Mouse (Mus musculus) heart, adult 9 months (tissue): ENCODE results near the gene Hbp1.
A peak's percentile ranks its signal among the peaks of the same experiment; 100 is the strongest.

Source experiments
- DNase-seq, 2 experiments: peaks; one replicate each; pipeline ENCODE4 v3.0.0; 2022; ENCODE audit warnings: low spot score in 2 of 2

Gene Hbp1

DNA sequence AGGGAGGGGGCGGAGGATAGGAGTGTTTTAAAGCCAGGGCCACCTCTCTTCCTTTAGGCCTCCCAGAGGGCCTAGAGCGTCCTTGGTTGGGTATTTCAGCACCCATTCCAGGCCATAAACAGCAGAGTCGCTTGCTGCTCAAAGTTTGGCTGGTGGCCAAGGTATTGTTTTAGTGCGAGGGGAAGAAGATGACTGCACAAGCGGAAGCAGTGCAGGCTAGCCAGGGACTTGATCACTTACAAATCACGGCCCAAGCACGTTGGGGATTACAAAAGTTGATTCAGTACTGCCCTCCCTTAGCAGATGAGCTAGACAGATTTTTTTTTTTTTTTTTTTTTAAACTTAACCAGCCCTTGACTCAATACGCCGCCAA, 310 bp upstream of the Hbp1 start:
- DNase-seq: no peak

DNA sequence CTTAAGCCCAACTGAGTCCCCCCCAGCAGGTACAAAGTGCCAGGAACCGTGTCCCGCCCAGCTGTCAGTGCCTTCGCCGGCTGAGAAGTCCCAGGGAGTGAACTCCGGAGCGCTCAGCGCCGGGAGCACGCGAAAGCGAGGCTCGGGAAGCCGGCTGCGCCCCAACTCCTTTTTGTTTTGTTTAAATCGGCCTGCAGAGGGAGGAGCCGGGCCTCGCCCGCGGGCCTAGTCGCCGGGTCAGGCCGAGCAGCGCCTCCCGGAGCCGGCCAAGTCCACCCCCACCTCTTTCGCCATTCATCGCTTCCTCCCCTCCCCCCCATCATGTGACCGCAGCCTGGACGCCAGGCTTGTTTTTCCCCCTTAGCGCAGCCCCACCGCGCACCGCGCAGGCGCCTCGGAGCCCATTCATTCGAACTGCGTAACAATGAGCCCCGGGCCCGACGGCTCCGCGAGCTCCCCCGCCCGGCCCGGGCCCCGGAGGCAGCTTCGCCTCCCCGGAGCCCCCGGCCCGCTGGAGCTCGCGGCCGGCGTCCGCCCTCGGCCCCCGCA, 1.1 kb downstream of the Hbp1 start:
- peak; percentile 91 for DNase-seq

DNA sequence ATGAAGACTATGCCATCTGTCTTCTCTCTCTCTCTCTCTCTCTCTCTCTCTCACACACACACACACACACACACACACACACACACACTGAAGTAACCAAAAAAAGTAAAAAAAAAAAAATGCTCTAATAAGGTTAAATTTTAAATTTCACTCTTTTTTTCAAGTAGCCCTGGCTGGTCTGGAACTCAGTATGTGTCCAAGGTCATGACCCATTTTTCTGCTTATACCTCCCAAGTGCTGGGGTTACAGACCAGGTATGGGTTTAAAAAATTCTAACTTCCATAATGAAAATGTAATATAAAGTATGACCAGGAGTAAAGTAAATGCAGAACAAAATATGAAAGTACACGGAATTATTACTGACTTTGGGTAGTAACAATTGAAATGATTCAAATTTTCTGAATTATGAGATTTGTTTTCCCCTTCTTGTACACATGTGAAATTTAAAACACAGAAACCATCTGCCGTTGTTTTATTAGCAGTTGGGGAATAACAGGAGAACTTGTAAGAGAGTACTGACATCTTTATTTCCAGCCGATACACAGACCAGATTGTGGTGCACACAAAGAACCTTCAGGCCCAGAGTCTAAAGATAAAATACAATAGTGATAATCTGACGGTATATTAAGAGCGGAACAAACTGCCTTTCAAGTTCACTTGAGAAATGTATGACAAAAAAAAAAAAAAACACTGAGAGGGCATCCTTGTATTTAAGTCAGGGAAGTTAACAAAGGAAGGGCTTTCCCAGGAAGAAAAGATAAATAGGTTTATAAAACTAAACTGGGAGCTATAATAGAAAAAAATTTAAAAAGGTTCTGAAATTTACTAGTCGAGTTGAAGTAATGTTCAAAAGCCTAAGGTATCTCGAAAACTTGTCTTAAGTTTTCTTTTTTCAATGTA, 2.0 kb downstream of the Hbp1 start:
- no peak for DNase-seq

DNA sequence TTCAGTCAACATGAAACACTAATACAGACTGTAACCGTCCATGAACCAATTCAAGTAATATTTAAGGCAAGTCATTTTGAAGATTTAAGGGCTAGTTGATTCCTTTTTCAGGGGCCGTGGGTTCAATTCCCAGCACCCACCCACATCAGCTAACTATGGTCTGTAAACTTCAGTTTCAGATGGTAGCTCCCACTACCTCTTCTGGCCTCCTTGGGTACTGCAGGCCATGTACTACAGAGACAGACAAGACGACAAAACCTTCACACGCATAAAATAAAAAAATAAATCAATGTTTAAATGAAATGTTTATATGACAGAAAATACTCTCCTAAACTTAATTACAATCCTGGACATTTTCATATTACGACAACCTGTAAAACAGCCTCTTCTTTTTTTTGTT, 2.9 kb downstream of the Hbp1 start:
- DNase-seq: no peak

DNA sequence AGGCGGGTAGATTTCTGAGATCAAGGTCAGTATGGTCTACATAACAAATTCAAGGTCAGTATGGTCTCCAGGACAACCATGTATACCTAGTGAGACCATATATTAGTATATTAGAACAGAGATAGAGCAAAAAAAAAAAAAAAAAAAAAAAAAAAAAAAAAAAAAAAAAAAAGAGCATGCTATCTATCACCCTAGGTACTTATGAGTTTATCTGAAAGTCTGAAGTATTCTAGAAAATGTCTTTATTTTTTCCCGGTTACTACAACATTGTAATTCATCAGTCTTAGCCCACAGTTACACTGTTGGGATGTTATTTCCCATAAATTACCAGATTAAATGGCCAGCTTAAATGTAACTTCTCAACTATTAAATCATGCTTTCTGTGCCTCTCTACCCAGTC, 5.9 kb downstream of the Hbp1 start:
- DNase-seq: no peak

DNA sequence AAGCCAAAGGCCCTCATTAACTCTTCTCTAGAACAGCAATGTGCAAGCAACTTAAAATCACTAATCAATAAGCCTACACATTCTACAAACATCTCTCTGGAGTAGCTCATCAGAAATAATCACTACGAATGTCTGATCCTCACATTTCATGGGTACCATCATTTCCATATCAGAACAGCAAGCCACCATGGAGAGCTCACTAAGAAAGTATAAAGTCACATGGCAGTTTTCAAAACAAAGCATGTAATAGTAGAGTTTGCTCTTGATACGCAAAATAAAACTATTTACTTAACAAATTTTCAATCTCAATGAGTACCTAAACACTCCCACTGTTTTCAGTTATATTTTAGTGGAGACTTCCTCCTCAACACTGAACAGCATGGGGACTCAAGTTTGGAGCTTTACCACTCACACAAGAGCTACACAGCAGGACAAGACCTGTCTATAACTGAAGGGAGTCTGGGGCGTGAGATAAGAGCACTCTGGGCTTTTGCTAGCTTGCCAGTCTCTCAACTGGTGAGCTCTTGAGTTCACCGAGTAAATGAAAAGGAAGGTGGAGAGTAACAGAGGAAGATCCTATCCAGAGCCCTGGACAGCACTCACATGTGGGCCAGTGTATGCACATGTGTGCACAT, 7.2 kb downstream of the Hbp1 start:
- DNase-seq: no peak

DNA sequence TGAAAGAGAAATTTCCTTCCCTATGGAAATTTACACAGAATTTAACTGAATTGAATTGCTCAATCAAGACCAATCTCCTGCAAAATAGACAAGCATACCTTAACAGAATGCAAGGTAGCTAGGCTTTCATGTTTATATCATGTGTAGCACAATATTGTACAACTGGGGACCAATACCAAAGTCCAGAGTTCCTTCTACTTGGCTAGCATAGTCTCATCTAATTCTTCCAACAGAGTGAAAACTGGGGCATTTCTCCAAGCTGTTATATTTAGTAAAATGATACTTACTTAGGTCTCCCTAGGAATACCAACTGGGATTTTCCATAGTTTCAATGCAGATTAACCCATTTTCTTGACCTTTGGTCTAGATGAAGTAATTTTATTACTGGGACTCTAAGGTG, 11.3 kb downstream of the Hbp1 start:
- no peak for DNase-seq

DNA sequence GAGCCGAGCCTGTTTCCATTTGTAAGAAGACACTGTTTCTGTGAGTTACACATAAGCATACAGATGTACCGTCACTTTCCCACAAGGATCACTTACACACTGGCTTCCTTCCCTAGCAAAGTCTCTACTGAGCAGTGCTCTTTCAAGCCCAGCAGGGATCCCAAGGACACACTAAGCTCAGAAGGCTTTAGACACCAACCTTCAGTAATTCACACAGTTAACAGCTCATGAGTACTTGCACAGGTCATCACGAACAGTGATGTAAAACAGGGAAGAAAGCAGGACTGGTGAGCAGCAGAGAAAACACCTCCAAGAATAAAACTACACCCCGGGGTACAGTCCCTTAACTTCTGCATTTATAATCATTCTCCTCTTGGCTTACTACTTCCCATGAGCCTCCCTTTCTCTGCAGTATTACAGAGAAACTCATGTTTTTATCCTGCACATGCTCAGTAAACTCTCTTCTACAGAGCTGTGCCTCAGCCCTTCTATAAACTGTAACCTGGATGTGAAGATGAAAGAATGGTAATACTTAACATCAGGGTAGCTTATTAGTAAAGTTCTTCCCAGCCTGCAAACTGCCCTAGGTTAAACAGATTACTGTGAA, 11.8 kb downstream of the Hbp1 start:
- DNase-seq: no peak

DNA sequence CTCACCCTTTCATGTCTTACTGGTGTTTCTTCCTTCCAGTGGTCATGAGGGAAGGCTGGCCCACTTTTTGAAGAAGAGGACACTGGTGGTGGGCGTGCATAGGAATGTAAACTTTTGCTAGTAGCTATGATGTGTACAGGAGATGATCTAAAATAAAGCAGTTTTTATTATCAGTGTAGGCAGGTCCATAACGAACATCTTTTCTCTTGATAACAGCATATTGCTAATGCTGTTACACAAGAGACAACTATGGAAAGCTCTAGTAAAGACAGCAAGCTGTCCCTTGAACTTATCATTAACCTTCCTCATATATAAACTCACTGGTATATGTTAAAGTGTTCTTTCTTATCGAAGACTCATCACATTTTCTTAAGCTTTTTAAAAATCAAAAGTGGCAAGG, 12.7 kb downstream of the Hbp1 start:
- DNase-seq: no peak

DNA sequence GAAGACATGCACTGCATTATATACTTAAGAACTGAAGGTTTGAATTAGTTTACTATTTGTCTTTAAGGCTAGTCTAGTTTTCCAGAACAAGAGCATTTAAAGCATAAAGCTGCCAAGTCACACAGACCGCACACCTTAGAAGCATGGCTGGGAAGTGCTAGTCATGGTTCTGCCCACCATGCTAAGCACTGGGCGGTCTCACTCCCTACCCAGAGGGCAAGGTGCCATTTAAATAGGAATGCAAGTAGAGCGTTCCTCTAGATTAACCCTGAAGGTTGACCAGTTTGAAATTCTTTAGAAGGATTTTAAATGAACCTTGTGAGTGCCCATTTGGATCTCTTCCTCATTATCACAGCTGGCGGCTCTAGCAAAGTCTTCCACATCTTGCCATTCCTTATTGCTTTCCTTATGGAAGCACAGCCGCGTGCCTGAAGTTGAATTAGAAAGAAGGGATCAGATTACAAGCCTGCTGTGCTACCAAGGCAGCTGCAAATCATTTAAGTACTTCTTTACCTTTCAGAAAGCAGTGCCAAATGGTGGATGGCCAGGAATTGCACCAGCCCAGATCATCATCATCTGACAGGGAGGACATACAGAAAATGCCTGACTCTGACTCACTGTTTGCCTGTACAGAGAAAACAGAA, 13.6 kb downstream of the Hbp1 start:
- no peak for DNase-seq

DNA sequence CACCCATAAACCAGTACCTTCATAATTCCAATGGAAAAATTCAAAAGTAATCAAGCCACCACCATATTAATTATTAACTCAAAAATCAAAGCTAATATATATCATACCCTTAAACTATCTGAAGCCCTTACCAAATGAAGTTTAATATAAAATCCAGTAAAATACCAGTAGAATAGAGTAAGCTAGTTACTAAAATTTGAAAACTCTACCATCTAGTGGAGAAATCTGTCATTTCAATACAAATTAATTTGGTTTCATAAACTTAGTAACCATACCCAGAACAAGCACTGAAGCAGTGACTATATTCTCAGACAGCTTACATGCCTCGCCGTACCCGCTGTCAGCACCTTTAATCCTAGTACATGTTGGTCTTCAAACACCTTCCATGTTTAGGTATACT, 18.5 kb downstream of the Hbp1 start:
- DNase-seq: no peak

DNA sequence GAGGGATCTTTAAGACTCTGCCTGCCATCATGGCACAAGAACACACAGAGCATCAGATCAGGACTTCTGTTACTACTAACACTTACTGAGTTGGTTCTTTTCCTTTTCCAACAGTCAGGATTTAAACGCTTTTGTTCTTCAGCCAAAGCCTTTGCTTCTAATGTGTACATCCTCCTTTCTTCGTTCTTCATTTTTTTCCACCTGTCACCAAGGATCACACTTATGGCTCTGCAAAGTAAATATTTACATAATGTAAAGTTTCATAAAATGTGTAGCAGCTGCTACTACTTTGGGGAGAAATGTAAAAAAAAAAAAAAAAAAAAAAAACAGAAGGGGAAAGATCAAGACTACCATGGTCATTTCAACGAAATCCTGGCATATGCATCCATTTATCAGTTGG, 21.8 kb downstream of the Hbp1 start:
- no peak for DNase-seq

DNA sequence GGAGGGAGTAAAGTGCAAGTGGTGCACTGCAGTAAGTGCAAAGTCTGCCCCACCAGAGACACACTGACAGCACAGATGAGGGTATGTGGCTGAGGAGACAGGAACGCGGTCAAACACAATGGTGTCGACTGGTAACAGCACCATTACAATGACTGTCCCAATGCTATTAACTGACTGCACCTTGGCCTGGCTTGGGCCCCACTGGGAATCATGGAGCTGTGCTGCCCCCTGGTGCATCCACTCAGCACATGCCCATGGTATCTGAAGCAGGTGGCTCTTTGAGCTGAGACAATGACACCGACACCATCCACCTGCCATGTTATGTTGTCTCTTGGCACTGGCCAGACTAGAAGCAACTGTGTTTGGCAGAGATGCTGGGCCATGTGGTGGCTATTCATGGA, 23.7 kb downstream of the Hbp1 start:
- peak; percentile 78 to 79 for DNase-seq

DNA sequence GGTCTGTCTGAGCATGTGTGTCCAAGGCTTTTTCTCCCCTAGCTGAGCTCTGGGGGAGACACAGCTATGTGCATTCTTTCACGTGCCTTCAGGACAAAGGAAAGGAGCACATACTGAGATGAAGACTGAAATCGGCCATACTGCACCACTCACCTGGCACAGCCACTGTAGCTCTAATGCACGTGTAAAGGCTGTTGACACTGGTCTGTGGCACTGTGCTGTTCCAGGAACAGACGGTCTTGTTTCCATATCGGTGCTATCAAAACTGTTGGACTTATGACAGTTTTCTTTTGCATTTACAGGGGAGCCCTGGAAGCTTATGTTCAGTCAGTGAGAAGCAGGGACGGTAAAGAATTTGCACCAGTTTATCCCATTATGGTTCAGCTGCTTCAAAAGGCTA, 25.0 kb downstream of the Hbp1 start:
- DNase-seq: no peak

DNA sequence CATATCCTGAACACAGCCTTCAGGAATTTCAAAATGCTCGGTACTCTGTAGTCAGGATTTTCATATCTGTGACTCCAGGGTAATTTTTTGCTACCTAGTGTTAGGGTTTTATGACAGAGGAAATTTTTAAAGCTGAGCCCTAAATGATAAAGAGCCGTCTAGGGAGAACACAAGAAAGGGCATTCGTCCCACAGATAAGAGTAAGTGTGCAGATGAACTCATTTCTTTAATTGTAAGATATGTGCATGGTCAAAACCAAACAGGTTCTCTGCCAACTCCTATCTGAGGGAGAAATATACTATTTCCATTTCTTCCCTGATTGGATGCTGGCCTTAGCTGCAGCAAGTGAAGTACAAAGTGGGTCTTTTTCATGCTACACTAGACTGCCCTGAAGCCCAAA, 26.2 kb downstream of the Hbp1 start:
- no peak for DNase-seq

DNA sequence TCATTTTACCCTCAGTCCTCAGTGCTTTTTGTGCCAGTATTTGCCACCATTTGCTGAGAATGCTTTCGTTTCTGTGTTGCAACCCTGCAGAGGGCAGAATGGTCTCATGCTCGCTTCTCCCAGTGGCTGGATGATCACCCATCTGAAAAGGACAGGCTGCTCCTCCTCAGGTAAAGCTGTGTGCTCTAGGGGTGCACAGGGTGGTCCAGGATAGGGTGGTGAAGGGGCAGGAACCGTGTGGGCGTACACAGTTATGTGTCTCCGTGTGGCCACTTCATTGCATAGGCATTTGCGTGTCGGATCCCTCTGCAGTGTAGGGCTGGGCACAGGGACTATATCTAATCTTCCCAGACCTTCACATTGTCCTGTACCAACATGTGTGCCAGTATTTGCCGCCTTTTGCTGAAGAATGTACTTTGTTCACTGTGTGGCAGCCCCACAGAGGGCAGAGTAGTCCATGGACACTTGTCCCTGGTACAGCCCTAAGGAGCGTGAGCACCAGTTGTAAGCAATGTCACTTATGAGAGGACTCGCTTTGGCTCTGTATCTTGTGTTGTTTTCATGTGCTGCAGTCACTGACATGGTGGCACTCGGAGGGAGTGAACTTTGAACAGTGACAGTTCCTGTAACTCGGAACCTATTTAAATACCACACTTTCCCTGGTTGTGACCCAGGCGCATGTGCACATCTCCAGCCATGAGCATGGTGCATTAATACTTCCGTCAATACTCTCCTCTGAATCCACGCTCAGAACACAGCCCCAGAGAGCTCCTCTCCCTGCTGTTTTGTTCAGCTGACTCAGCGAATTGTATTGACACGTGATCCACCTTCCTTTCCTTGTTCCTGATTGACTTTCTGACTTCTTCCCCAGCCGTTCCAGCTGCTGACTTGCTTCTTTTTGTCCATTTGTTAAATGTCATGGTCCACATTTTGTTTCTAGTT, 29.6 kb downstream of the Hbp1 start:
- peak in 1 of 2 experiments; percentile 11 for DNase-seq

DNA sequence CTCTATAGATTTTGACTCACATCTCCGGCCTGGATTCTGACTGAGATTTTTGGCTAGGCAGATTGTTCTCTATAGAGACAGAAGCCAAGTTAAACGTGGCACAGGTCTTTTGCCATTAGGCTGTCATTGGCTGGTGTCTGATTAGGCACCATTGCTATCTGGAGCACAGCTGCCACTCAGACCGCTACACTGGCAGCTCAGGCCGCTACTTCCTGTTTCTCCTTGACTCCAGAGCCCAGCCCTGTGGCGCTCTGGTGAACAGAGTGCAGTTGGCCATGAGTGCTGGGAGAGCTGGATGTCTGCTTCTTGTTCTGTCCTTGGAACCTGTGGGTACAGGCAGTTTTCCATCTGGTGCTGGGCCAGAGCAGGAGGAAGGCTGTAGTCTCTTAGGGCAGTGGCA, 33.1 kb downstream of the Hbp1 start:
- peak; percentile 81 to 83 for DNase-seq

DNA sequence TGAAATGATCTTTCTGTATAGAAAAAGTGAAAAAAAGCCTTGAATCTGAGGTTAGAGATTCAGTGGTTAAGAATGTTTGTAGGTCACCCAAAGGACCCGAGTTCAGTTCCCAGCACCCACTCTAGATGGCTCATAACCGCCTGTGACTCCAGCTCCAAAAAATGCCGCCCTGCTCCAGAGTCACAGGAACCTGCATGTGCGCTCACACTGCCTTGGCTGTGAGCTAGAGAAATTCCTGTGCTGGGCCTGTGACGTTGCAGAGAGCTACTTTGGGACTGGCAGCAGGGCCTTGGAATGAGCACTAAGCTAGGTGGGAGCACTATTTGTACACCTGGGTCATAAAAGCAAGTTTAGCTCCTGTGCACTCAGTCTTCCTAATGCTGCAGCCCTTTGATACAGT, 33.6 kb downstream of the Hbp1 start:
- DNase-seq: peak in 1 of 2 experiments; percentile 19

DNA sequence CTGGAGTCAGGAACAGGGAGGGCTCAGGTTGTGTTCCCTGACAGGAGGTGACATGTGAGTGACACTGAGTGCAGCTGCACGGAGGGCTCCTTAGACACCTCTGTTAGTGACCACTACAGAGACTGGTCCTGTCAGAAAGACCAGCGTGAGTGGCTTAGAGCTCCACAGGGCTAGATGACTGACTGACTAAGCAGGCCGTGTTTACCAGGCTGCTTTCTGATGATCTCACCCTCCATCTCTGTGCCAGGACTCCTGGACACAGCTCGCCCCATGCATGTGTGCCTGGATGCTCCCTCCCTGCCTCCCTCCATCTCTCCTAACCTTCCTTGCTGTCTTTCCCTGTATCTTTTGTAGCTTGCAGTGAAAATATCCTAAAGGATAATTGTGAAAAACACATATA, 36.7 kb downstream of the Hbp1 start:
- peak; percentile 47 to 60 for DNase-seq

DNA sequence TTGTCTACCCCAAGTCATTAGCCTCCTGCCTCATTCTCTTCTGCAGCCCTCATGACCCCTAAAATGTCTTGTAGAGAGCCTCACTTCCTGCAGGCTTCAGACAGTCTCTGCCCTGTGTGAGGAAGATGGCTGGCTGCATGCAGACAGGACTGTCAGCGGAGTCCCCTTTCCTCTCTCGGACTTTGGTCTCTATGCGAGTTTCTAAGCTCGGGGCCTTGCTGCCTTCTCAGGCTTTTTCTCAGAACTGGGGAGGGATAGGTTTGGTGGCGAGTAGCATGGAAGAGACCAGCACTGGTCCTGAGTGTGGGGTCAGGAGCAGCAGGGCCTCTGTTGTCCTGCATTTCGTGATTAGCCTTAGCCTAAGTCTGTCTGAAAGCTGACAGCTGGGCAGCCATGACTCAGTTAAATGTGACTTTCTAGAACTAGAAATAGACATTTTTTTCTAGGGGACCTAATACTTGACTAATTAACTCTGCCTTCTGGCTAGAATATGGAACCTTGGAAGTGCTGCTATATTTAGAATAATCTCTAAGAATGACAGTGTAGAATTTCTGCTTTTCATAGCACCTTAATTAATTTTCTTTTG, 37.3 kb downstream of the Hbp1 start:
- DNase-seq: no peak

DNA sequence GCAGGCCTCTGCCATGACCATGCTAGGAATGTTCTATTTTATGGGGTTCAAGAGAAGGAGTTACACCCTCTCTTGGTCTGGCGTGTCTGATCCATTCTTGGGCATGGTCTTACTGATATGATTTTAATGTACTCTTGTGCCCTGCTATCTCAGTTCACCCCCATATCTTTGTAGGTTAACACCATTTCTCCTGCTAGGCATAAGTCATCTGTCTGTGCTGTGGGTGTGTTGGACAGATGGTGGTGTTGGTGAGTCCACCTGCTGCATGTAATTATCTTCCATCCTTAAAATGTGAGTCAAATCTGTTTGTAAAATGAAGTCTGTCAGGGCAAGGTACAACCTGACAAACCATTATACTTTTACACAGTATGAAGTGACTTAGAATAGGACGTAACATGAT, 42.9 kb downstream of the Hbp1 start:
- DNase-seq: no peak
